In the genomic region with DNA sequence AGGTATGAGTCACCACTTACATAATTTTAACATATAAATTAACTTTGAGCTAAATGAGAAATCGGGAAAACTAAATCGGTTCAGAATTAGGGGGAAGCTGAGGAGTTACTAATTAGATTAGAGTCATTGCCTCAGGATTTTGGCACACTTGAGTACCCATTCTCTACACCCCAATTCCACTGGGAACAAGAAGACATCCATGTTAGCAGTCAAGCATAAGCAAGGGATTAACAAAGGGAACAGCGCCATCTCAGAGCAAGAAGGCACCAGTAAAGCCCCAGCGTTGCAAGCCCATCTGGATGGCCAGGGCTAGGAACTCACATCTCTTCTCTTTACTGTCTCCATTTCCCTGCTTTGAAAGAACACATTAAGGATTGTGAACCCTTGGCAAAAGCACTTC, we compare ENCODE assay signal across 21 mouse cellular contexts. TPM values are rescaled to one million over a fixed set of nuclear protein-coding genes. Genes with fewer than 3 reads are reported as not detected.
DNase-seq lines count a peak whose midpoint lies in the region; ATAC-seq lines count a peak whose summit lies in the region.
"Had no signal": no experiment of that assay in that cellular context is flagged by ENCODE, and none has a peak within 500 bp of the region (broad histone marks: within the 10 kb centered on the region; RNA-seq: fewer than 3 reads in every experiment).

No protein-coding gene starts in this region.

- peak; percentile 18 for DNase-seq in forebrain, embryonic 11.5 days (ENCODE audit: low spot score)
- peak; percentile 17 for DNase-seq in left cerebral cortex, postnatal 4 days
- DNase-seq in left cerebral cortex, postnatal 25 days (ENCODE audit: low spot score in 2 of 2): no peak
- peak; percentile 19 for DNase-seq in retina, postnatal 1 day
- no peak for DNase-seq in limb, embryonic 10.5 days (ENCODE audit: low spot score)
- DNase-seq: adrenal gland, postnatal 14 days; cerebellum, adult 2 months; cerebellum, adult 9-11 months; gastrocnemius, postnatal 25 days; heart, adult 2 months; heart, postnatal 14 days; heart, postnatal 4 days had no signal

- H3K27me3 ChIP-seq in forebrain, embryonic 11.5 days (ENCODE audit: control insufficient read depth, insufficient read depth, low read length): no peaks in the 10 kb centered on the region
- H3K27me3 ChIP-seq in forebrain, embryonic 12.5 days: no peaks in the 10 kb centered on the region
- no peaks in the 10 kb centered on the region for H3K27me3 ChIP-seq in limb, embryonic 10.5 days (ENCODE audit: low read depth, poor library complexity, severe bottlenecking)
- H3K27me3 ChIP-seq: forebrain, embryonic 15.5 days; heart, embryonic 13.5 days; hindbrain, embryonic 12.5 days had no signal

- H3K9ac ChIP-seq in forebrain, embryonic 11.5 days (ENCODE audit: low read length): no peak overlapping the region
- no peak overlapping the region for H3K9ac ChIP-seq in forebrain, embryonic 12.5 days
- H3K9ac ChIP-seq: forebrain, embryonic 15.5 days; heart, embryonic 13.5 days; hindbrain, embryonic 12.5 days had no signal

- no peak overlapping the region for H3K27ac ChIP-seq in forebrain, embryonic 11.5 days (ENCODE audit: low read depth, low read length)
- no peak overlapping the region for H3K27ac ChIP-seq in forebrain, embryonic 12.5 days
- H3K27ac ChIP-seq in limb, embryonic 10.5 days: no peak overlapping the region
- H3K27ac ChIP-seq: forebrain, embryonic 10.5 days; forebrain, embryonic 15.5 days; heart, embryonic 10.5 days; heart, embryonic 13.5 days; hindbrain, embryonic 12.5 days had no signal

- no peak for ATAC-seq in forebrain, embryonic 11.5 days (replicated peaks; ENCODE audit: low FRiP score)
- ATAC-seq in forebrain, embryonic 12.5 days (ENCODE audit: low FRiP score): no peak
- ATAC-seq in granulocyte monocyte progenitor cell, adult 5-6 weeks (replicated peaks; ENCODE audit: poor library complexity, severe bottlenecking): 0 out of 2 replicates have a peak, but pooled peaks have one; percentile 13
- ATAC-seq: CD4-positive, CD25-positive, alpha-beta regulatory T cell, adult 4 months; forebrain, embryonic 15.5 days; intestine, postnatal 0 days had no signal

- H3K4me3 ChIP-seq in forebrain, embryonic 11.5 days (ENCODE audit: low read depth, low read length): no peak overlapping the region
- no peak overlapping the region for H3K4me3 ChIP-seq in forebrain, embryonic 12.5 days (replicated peaks)
- no peak overlapping the region for H3K4me3 ChIP-seq in limb, embryonic 10.5 days
- H3K4me3 ChIP-seq: forebrain, embryonic 10.5 days; forebrain, embryonic 15.5 days; heart, adult 2 months; heart, embryonic 10.5 days; heart, embryonic 13.5 days; hindbrain, embryonic 12.5 days had no signal

- no peaks in the 10 kb centered on the region for H3K36me3 ChIP-seq in forebrain, embryonic 11.5 days (ENCODE audit: control insufficient read depth, insufficient read depth, low read length)
- no peaks in the 10 kb centered on the region for H3K36me3 ChIP-seq in forebrain, embryonic 12.5 days (replicated peaks)
- H3K36me3 ChIP-seq in limb, embryonic 10.5 days: no peaks in the 10 kb centered on the region
- H3K36me3 ChIP-seq: forebrain, embryonic 10.5 days; forebrain, embryonic 15.5 days; heart, embryonic 10.5 days; heart, embryonic 13.5 days; hindbrain, embryonic 12.5 days had no signal

- intact Hi-C loops in left cerebral cortex, postnatal 4 days (cut with DNase I): no loop called here
- intact Hi-C loops in left cerebral cortex, postnatal 25 days (cut with DNase I): no loop called here

- H3K4me2 ChIP-seq in forebrain, embryonic 11.5 days (ENCODE audit: low read depth, low read length, severe bottlenecking): no peak overlapping the region
- H3K4me2 ChIP-seq in forebrain, embryonic 12.5 days: no peak overlapping the region
- H3K4me2 ChIP-seq: forebrain, embryonic 15.5 days; heart, embryonic 13.5 days; hindbrain, embryonic 12.5 days had no signal

- H3K4me1 ChIP-seq in forebrain, embryonic 11.5 days (replicated peaks; ENCODE audit: control insufficient read depth, insufficient read depth, low read length): no peaks in the 10 kb centered on the region
- no peaks in the 10 kb centered on the region; the same call in 1 of the 2 replicates for H3K4me1 ChIP-seq in forebrain, embryonic 12.5 days
- H3K4me1 ChIP-seq in limb, embryonic 10.5 days: peaks cover 7% of the 10 kb centered on the region
- H3K4me1 ChIP-seq: forebrain, embryonic 10.5 days; forebrain, embryonic 15.5 days; heart, embryonic 10.5 days; heart, embryonic 13.5 days; hindbrain, embryonic 12.5 days had no signal

- 64% methylated on average over 4 of the region's 4 CpGs for WGBS in forebrain, embryonic 11.5 days
- 74% methylated on average over 4 of the region's 4 CpGs for WGBS in forebrain, embryonic 12.5 days
- WGBS in limb, embryonic 10.5 days: 90% methylated on average over 4 of the region's 4 CpGs

- H3K9me3 ChIP-seq in forebrain, embryonic 11.5 days (ENCODE audit: control insufficient read depth, low read length): no peaks in the 10 kb centered on the region
- no peaks in the 10 kb centered on the region for H3K9me3 ChIP-seq in forebrain, embryonic 12.5 days
- H3K9me3 ChIP-seq in limb, embryonic 10.5 days (replicated peaks): no peaks in the 10 kb centered on the region
- H3K9me3 ChIP-seq: forebrain, embryonic 10.5 days; forebrain, embryonic 15.5 days; heart, embryonic 10.5 days; heart, embryonic 13.5 days; hindbrain, embryonic 12.5 days had no signal

RNA-seq across cellular contexts. Expression of a gene that starts 38.8 kb away (rescaled TPM):
- polyA plus RNA-seq in forebrain, embryonic 11.5 days (2014; fragmentation: Nextera tagmentation; extraction: Ambion mirVana): 270 and 288 TPM in 2 replicates
- 224 and 225 TPM in 2 replicates for polyA plus RNA-seq in forebrain, embryonic 12.5 days (2016; fragmentation: Nextera tagmentation; extraction: Ambion mirVana)
- total RNA-seq in left cerebral cortex, postnatal 4 days (2021): 10 to 100 TPM; 39.7 to 45.9 TPM
- 10 to 100 TPM; 23.2 to 23.7 TPM for total RNA-seq in left cerebral cortex, postnatal 25 days (2021)
- 295 and 300 TPM in 2 replicates for total RNA-seq in granulocyte monocyte progenitor cell, adult 5-6 weeks (2014; fragmentation: Nextera tagmentation)
- total RNA-seq in granulocyte monocyte progenitor cell, adult 5-6 weeks (2017): 188 and 215 TPM in 2 replicates
- polyA plus RNA-seq in limb, embryonic 10.5 days (2016; fragmentation: Nextera tagmentation; extraction: Ambion mirVana): 257 and 309 TPM in 2 replicates

Comparison
In these comparisons a context has a peak if more than half of its experiments do, and no peak if none do; other contexts are left out.
1. DNase-seq: peak in forebrain, embryonic 11.5 days (single experiment), left cerebral cortex, postnatal 4 days (single experiment) and retina, postnatal 1 day (single experiment); none in left cerebral cortex, postnatal 25 days (0 of 2) and limb, embryonic 10.5 days (single experiment).
2. RNA of a gene that starts 38.8 kb away (total RNA-seq): 188 to 300 TPM in granulocyte monocyte progenitor cell, adult 5-6 weeks; 39.7 to 45.9 TPM in left cerebral cortex, postnatal 4 days and 23.2 to 23.7 TPM in left cerebral cortex, postnatal 25 days; every median in the first group is over 4 times any median in the second.